8 mouse cellular contexts compared by ENCODE assay signal in genomic region chr11:72409649-72410385, GRCm38 (mm10). TPM values are rescaled to one million over a fixed set of nuclear protein-coding genes. Genes with fewer than 3 reads are reported as not detected.
DNase-seq lines count a peak whose midpoint lies in the region; ATAC-seq and TF ChIP-seq lines count a peak whose summit lies in the region.

No protein-coding gene starts in this region.

- H3K4me1 ChIP-seq in lung, postnatal 0 days (ENCODE audit: insufficient read depth, low read depth, low read length), result peaks cover 28% of the 10 kb centered on the region; the same call in 1 of the 2 replicates
- H3K4me1 ChIP-seq in limb, embryonic 14.5 days (ENCODE audit: control insufficient read depth, insufficient read depth, low read length), result peaks cover 14% of the 10 kb centered on the region
- H3K4me1 ChIP-seq in stomach, embryonic 16.5 days (ENCODE audit: control insufficient read depth, insufficient read depth, low read length), result peaks cover 55% of the 10 kb centered on the region

- no peaks in the 10 kb centered on the region for H3K9me3 ChIP-seq in lung, postnatal 0 days (ENCODE audit: low read length)
- H3K9me3 ChIP-seq in limb, embryonic 14.5 days (ENCODE audit: control insufficient read depth, low read length), result no peaks in the 10 kb centered on the region
- no peaks in the 10 kb centered on the region for H3K9me3 ChIP-seq in stomach, embryonic 16.5 days (replicated peaks; ENCODE audit: control insufficient read depth, low read length)

- TF ChIP-seq CTCF in gastrocnemius, adult 2 months (IDR thresholded peaks at IDR 0.05), result no peak
- no peak for TF ChIP-seq CTCF in lung, postnatal 0 days (IDR thresholded peaks at IDR 0.05)

- H3K27ac ChIP-seq in gastrocnemius, adult 2 months, result peak overlapping the region; percentile 98
- H3K27ac ChIP-seq in lung, postnatal 0 days (ENCODE audit: low read length), result peak overlapping the region; percentile 81
- H3K27ac ChIP-seq in limb, embryonic 14.5 days (replicated peaks; ENCODE audit: low read depth, low read length), result no peak overlapping the region
- 0 out of 2 replicates have a peak overlapping the region, but pooled peaks have one; percentile 5 for H3K27ac ChIP-seq in stomach, embryonic 16.5 days (ENCODE audit: low read length)

- no peak for TF ChIP-seq POLR2A in limb, embryonic 14.5 days (IDR thresholded peaks at IDR 0.05; ENCODE audit: borderline replicate concordance, extremely low read depth, insufficient read depth, insufficient read length)

- intact Hi-C loops in gastrocnemius, adult 2 months (cut with DNase I), result loop anchor here (2.0 kb wide), 2 partner anchors 13 to 17 kb away; no protein-coding TSS in a partner anchor

- no peaks in the 10 kb centered on the region for H3K36me3 ChIP-seq in lung, postnatal 0 days (ENCODE audit: insufficient read depth, low read length)
- no peaks in the 10 kb centered on the region for H3K36me3 ChIP-seq in limb, embryonic 14.5 days (ENCODE audit: control insufficient read depth, insufficient read depth, low read length)
- no peaks in the 10 kb centered on the region for H3K36me3 ChIP-seq in stomach, embryonic 16.5 days (ENCODE audit: control insufficient read depth, insufficient read depth, low read length)

- no peak for TF ChIP-seq EP300 in lung, postnatal 0 days (IDR thresholded peaks at IDR 0.05)

- H3K27me3 ChIP-seq in lung, postnatal 0 days (replicated peaks; ENCODE audit: insufficient read depth, low read length), result no peaks in the 10 kb centered on the region
- no peaks in the 10 kb centered on the region for H3K27me3 ChIP-seq in limb, embryonic 14.5 days (ENCODE audit: control insufficient read depth, insufficient read depth, low read length)
- no peaks in the 10 kb centered on the region for H3K27me3 ChIP-seq in stomach, embryonic 16.5 days (ENCODE audit: control insufficient read depth, insufficient read depth, low read length)

- H3K9ac ChIP-seq in lung, postnatal 0 days (replicated peaks; ENCODE audit: low read depth), result 0 out of 2 replicates have a peak overlapping the region, but pooled peaks have one; percentile 32
- H3K9ac ChIP-seq in limb, embryonic 14.5 days (ENCODE audit: low read depth, low read length, severe bottlenecking), result no peak overlapping the region
- H3K9ac ChIP-seq in stomach, embryonic 16.5 days (ENCODE audit: low read length), result peak overlapping the region; percentile 84

- 32% methylated on average over 12 of the region's 12 CpGs for WGBS in lung, postnatal 0 days
- WGBS in limb, embryonic 14.5 days, result 58% methylated on average over 12 of the region's 12 CpGs
- WGBS in stomach, embryonic 16.5 days, result 62% methylated on average over 12 of the region's 12 CpGs

- peak overlapping the region; percentile 91 for H3K4me2 ChIP-seq in lung, postnatal 0 days (replicated peaks; ENCODE audit: low read depth, low read length)
- H3K4me2 ChIP-seq in limb, embryonic 14.5 days (replicated peaks; ENCODE audit: low read depth, low read length, severe bottlenecking), result peak overlapping the region; percentile 98
- H3K4me2 ChIP-seq in stomach, embryonic 16.5 days (ENCODE audit: low read depth, low read length), result peak overlapping the region; percentile 95

- no peak for ATAC-seq in lung, postnatal 0 days
- no peak for ATAC-seq in limb, embryonic 14.5 days (ENCODE audit: low FRiP score, low read depth)
- ATAC-seq in stomach, embryonic 16.5 days (ENCODE audit: insufficient read depth, low FRiP score), result no peak
- no peak for ATAC-seq in monocyte, adult 5-6 weeks (replicated peaks; ENCODE audit: insufficient number of reproducible peaks, low FRiP score, low TSS enrichment, poor library complexity, severe bottlenecking)

- peak; percentile 43 for DNase-seq in gastrocnemius, adult 2 months
- no peak for DNase-seq in gastrocnemius, adult 8-10 months (ENCODE audit: low spot score in 2 of 2)
- no peak for DNase-seq in lung, postnatal 0 days (ENCODE audit: low spot score)
- no peak for DNase-seq in lung, adult 18-20 months
- no peak for DNase-seq in limb, embryonic 14.5 days (ENCODE audit: low spot score)
- no peak for DNase-seq in layer of hippocampus, adult 8-10 months (ENCODE audit: low spot score in 2 of 2)

- peak overlapping the region; percentile 93 for H3K4me3 ChIP-seq in gastrocnemius, adult 2 months
- H3K4me3 ChIP-seq in lung, postnatal 0 days (ENCODE audit: low read depth, low read length), result peak overlapping the region; percentile 65
- peak overlapping the region; percentile 58 for H3K4me3 ChIP-seq in limb, embryonic 14.5 days (replicated peaks; ENCODE audit: low read length)
- H3K4me3 ChIP-seq in stomach, embryonic 16.5 days (replicated peaks; ENCODE audit: low read length), result peak overlapping the region; percentile 82

RNA-seq across cellular contexts. Expression of gene Smtnl2, which starts 1.7 kb away (rescaled TPM):
- total RNA-seq in gastrocnemius, adult 2 months (2021), result 100 to 1,000 TPM; 238 to 342 TPM
- 100 to 1,000 TPM; 270 to 439 (median 347) TPM for total RNA-seq in gastrocnemius, adult 8-10 months (2022)
- 108 TPM in 2 replicates for polyA plus RNA-seq in lung, postnatal 0 days (2015; fragmentation: Nextera tagmentation; extraction: Ambion mirVana)
- 23.9 and 24.2 TPM in 2 replicates for polyA plus RNA-seq in limb, embryonic 14.5 days (2012; rRNA removed)
- 31.9 and 33.2 TPM in 2 replicates for polyA plus RNA-seq in limb, embryonic 14.5 days (2014; fragmentation: Nextera tagmentation; extraction: Ambion mirVana)
- 44.0 and 46.2 TPM in 2 replicates for polyA plus RNA-seq in stomach, embryonic 16.5 days (2015; fragmentation: Nextera tagmentation; extraction: Ambion mirVana)
- not detected in 3 replicates for total RNA-seq in monocyte, adult 5-6 weeks (2017)
- 1 to 10 TPM; 1.3 to 3.9 (median 2.0) TPM for total RNA-seq in layer of hippocampus, adult 8-10 months (2022)

RNA-seq across cellular contexts. Expression of gene Ggt6, which starts 25.5 kb away (rescaled TPM):
- 1 to 10 TPM in 1 of 2 experiments, under 1 TPM in 1; 0.67 to 5.5 TPM for total RNA-seq in gastrocnemius, adult 2 months (2021)
- total RNA-seq in gastrocnemius, adult 8-10 months (2022), result 1 to 10 TPM; 1.9 to 5.4 (median 3.8) TPM
- polyA plus RNA-seq in lung, postnatal 0 days (2015; fragmentation: Nextera tagmentation; extraction: Ambion mirVana), result 0.94 and 1.0 TPM in 2 replicates
- 4.6 and 4.9 TPM in 2 replicates for polyA plus RNA-seq in limb, embryonic 14.5 days (2012; rRNA removed)
- 4.8 and 5.9 TPM in 2 replicates for polyA plus RNA-seq in limb, embryonic 14.5 days (2014; fragmentation: Nextera tagmentation; extraction: Ambion mirVana)
- polyA plus RNA-seq in stomach, embryonic 16.5 days (2015; fragmentation: Nextera tagmentation; extraction: Ambion mirVana), result 8.1 and 8.9 TPM in 2 replicates
- total RNA-seq in monocyte, adult 5-6 weeks (2017), result not detected in 3 replicates
- total RNA-seq in layer of hippocampus, adult 8-10 months (2022), result under 1 TPM in 1 of 4 experiments, not detected in 3; 0.23 TPM

RNA-seq across cellular contexts. Expression of gene Mybbp1a, which starts 31.3 kb away (rescaled TPM):
- total RNA-seq in gastrocnemius, adult 2 months (2021), result 10 to 100 TPM; 60.2 to 60.9 TPM
- 10 to 100 TPM; 54.6 to 66.0 (median 57.1) TPM for total RNA-seq in gastrocnemius, adult 8-10 months (2022)
- 41.5 and 44.3 TPM in 2 replicates for polyA plus RNA-seq in lung, postnatal 0 days (2015; fragmentation: Nextera tagmentation; extraction: Ambion mirVana)
- polyA plus RNA-seq in limb, embryonic 14.5 days (2012; rRNA removed), result 103 and 110 TPM in 2 replicates
- 123 and 127 TPM in 2 replicates for polyA plus RNA-seq in limb, embryonic 14.5 days (2014; fragmentation: Nextera tagmentation; extraction: Ambion mirVana)
- polyA plus RNA-seq in stomach, embryonic 16.5 days (2015; fragmentation: Nextera tagmentation; extraction: Ambion mirVana), result 117 and 133 TPM in 2 replicates
- 37.5 to 39.9 TPM (median 37.7 TPM) in 3 replicates for total RNA-seq in monocyte, adult 5-6 weeks (2017)
- total RNA-seq in layer of hippocampus, adult 8-10 months (2022), result 10 to 100 TPM; 55.2 to 64.5 (median 57.8) TPM

RNA-seq across cellular contexts. Expression of gene Tekt1, which starts 47.6 kb away (rescaled TPM):
- total RNA-seq in gastrocnemius, adult 2 months (2021), result 1 to 10 TPM in 1 of 2 experiments, under 1 TPM in 1; 0.33 to 2.6 TPM
- total RNA-seq in gastrocnemius, adult 8-10 months (2022), result 1 to 10 TPM in 3 of 4 experiments, under 1 TPM in 1; 0.92 to 3.3 (median 2.5) TPM
- polyA plus RNA-seq in lung, postnatal 0 days (2015; fragmentation: Nextera tagmentation; extraction: Ambion mirVana), result 14.2 and 17.3 TPM in 2 replicates
- 0.87 and 1.3 TPM in 2 replicates for polyA plus RNA-seq in limb, embryonic 14.5 days (2012; rRNA removed)
- 1.5 and 2.2 TPM in 2 replicates for polyA plus RNA-seq in limb, embryonic 14.5 days (2014; fragmentation: Nextera tagmentation; extraction: Ambion mirVana)
- 0.18 and 0.59 TPM in 2 replicates for polyA plus RNA-seq in stomach, embryonic 16.5 days (2015; fragmentation: Nextera tagmentation; extraction: Ambion mirVana)
- not detected in 3 replicates for total RNA-seq in monocyte, adult 5-6 weeks (2017)
- 1 to 10 TPM; 1.7 to 3.8 (median 3.3) TPM for total RNA-seq in layer of hippocampus, adult 8-10 months (2022)

Comparison
In these comparisons a context has a peak if more than half of its experiments do, and no peak if none do; other contexts are left out.
1. RNA of gene Smtnl2, which starts 1.7 kb away (total RNA-seq): 270 to 439 TPM in gastrocnemius, adult 8-10 months and 238 to 342 TPM in gastrocnemius, adult 2 months; 1.3 to 3.9 TPM in layer of hippocampus, adult 8-10 months and not detected in monocyte, adult 5-6 weeks; every median in the first group is over 10 times any median in the second.
2. Peak in every context shown above with its lines, with median percentiles within 50 percentile points of each other: H3K4me3 ChIP-seq and H3K4me2 ChIP-seq.